Mouse (Mus musculus): Measurements from ENCODE around the gene Dtx2.

DNA sequence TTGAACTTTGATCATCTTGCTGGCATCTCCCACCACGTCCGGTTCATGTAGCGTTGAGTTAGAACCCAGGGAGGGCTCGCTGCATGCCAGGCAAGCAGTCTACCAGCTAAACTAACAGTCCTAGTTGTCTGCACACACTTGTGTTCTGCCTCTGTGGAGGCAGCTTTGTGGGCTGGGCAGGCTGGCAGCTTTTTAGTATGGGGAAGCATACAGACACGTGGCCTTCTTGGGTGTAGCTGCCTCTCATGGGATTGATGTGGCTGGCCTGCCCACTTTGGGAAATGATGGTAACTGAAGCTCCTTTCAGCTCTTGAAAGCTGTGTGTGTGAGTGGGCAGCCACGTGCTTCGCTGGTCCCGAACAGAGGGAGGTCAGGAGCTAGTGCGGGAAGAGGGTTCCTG is 32.3 kb downstream of the Dtx2 start:
- no peak for TF ChIP-seq CTCF (IDR thresholded peaks at IDR 0.05; ENCODE audit: insufficient read depth, low read depth, low read length)
- TF ChIP-seq POLR2A (IDR thresholded peaks at IDR 0.05; ENCODE audit: insufficient read depth, low read depth, low read length), result no peak

All from olfactory bulb, adult 2 months (tissue).